Mouse (Mus musculus): ENCODE measurements around the gene Ntn5. TPM values are rescaled to one million over a fixed set of nuclear protein-coding genes. Genes with fewer than 3 reads are reported as not detected.
A peak's percentile ranks its signal among the peaks of the same experiment; 100 is the strongest.

Ntn5 gene
- total RNA-seq, 2 experiments from 2014 or later, result 0.91 to 1.5 TPM

- peak; percentile 96 to 97 for DNase-seq (ENCODE audit: low spot score in 2 of 2)
- intact Hi-C loops (cut with DNase I), result loop anchor here (10.0 kb wide), 1 partner anchor 243 kb away; the partner anchor contains the start of gene Bax
Observed at GRCm38 (mm10) chr7:45707375-45707967, 23.6 kb downstream of the Ntn5 start.

DNA sequence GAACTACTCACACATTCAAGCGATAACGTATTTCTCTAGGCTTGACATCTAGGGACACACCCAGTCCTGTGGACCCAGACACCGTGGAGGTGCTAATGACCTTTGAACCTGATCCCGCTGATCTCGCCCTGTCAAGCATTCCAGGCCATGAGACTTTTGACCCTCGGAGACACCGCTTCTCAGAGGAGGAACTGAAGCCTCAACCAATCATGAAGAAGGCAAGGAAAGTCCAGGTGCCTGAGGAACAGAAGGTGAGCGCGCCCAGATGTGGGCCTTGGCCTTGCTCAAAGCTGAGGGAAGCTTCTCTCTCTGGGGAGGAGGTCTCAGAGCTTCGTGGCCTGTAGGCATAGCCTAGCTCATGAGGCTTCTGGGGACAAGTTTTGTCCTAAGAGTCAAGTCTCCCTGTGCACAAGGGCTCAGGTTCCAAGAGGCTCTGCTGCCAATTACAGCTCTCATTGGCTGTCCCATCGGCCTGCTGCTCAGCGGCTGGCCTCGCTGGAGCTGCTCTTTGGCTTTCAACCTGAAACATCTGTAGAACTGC lies 24.5 kb downstream of the Ntn5 start:
- DNase-seq (ENCODE audit: low spot score in 2 of 2), result peak in 1 of 2 experiments; percentile 37
- intact Hi-C loops (cut with DNase I), result loop anchor here (10.0 kb wide), 1 partner anchor 243 kb away; the partner anchor contains the start of gene Bax

DNA sequence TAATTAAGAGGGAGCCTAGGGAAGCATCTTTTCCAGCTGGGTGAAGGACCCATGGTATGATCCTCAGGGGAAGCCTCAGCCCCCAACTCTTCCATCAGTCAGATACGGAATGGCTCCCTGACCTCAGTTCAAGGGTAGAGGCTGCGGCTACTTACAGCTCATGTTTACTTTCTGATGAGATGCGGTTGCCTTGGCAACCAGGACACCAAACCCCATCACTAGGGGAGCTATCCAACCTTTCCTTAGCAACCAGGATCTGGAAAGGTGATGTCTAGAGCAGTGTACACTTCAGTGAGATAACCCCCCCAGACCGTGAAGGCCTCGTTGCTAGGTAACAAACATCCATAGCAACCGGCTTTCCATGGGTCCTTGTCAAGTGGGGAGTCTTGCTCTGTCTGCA lies 25.2 kb downstream of the Ntn5 start:
- intact Hi-C loops (cut with DNase I), result loop anchor here (10.0 kb wide), 1 partner anchor 244 kb away; the partner anchor contains the start of gene Bax
- peak; percentile 34 to 73 for DNase-seq (ENCODE audit: low spot score in 2 of 2)

DNA sequence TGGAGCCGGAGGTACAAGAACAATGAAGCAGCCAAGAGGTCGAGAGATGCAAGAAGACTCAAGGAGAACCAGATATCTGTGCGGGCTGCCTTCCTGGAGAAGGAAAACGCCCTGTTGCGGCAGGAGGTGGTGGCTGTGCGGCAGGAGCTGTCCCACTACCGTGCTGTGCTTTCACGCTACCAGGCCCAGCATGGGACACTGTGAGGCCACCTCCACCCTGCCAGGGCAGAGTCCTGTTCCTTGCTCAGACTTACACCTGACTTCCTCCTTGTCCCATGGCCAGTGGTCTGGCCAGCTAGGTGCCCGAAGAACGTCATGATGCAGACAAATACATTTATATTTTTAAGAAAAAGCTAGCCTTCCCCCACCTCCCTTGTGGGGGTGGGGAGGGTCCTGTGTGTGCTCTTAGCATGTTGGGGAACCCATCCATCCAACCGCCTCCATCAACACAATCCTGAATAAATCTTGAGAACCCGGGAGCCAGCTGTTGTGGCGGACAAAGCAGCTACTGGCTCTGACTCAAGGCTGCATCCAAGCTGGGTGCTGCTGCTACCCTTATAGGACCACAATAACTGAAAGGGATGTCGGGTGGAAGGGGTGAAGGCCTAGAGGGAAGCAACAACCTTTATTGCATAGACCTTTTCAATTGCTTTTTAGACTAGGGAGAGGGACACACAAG lies 26.0 kb downstream of the Ntn5 start:
- no peak for DNase-seq (ENCODE audit: low spot score in 2 of 2)

GRCm38 (mm10) chr7:45710477-45711191 lies 26.8 kb downstream of the Ntn5 start:
- DNase-seq (ENCODE audit: low spot score in 2 of 2), result no peak

More for the DNA sequence above, 26.0 kb downstream of the Ntn5 start:
- intact Hi-C loops (cut with DNase I), result loop anchor here (10.0 kb wide), 1 partner anchor 245 kb away; the partner anchor contains the start of gene Bax

GRCm38 (mm10) chr7:45711316-45712021 lies 27.6 kb downstream of the Ntn5 start:
- intact Hi-C loops (cut with DNase I), result no loop called here
- DNase-seq (ENCODE audit: low spot score in 2 of 2), result no peak

More at GRCm38 (mm10) chr7:45710477-45711191, 26.8 kb downstream of the Ntn5 start:
- intact Hi-C loops (cut with DNase I), result no loop called here

DNA sequence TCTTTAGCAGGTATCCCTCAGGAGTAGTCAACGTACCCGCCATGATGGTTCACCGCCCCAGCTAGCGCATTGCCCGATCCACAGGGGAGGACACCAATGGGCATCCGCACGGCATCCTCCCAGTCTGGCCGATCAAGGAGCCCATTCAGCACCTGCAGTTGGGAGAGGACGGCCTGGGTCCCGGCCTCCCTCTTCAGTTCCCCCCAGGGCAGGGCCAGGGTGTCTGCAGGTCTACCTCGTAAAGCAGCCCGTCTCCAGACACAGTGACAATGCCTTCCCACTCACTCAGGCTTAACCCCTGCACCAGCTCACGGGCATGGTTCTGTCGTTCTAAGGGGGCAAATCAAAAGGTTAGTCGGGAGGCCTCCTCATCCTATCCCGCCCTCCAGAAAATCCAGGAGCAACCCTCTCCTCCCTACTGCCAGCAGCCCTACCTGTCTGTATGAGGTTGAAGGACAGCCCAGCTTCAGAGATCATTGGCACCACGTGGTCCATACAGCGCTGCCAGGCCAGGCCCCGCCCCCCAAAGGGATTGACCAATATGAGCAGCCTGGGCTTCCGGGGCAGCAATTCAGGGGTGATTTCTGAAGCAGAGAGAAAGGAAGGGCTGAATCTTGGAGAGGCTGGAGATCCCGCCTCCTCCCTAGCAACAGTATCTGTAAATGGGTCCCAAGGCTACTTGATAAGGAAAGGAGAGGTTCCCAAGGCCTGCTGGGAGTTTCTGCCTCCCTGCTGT lies 28.4 kb downstream of the Ntn5 start:
- DNase-seq (ENCODE audit: low spot score in 2 of 2), result no peak
- intact Hi-C loops (cut with DNase I), result no loop called here

DNA sequence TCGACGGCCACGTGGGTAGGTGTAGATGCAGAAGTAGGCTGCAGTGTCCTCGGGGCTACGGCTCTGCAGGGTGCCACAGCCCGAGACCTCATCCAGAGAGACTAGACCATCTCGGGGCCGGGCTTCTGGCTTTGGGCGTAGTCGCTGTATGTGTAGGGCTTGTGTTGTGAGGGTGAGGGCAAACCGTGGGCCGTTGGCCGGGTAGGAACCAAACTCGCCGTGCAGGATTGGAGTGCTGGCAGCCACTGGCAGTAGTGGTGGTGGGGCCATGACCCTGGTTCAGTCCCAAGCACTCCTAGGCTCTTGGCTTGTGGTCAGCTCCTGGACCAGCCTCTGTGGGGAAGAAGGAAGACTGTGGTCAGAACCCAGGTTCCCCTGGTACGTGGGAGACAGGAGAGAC lies 29.6 kb downstream of the Ntn5 start:
- intact Hi-C loops (cut with DNase I), result no loop called here
- no peak for DNase-seq (ENCODE audit: low spot score in 2 of 2)

GRCm38 (mm10) chr7:45713881-45714520 lies 30.2 kb downstream of the Ntn5 start:
- no peak for DNase-seq (ENCODE audit: low spot score in 2 of 2)
- intact Hi-C loops (cut with DNase I), result no loop called here

DNA sequence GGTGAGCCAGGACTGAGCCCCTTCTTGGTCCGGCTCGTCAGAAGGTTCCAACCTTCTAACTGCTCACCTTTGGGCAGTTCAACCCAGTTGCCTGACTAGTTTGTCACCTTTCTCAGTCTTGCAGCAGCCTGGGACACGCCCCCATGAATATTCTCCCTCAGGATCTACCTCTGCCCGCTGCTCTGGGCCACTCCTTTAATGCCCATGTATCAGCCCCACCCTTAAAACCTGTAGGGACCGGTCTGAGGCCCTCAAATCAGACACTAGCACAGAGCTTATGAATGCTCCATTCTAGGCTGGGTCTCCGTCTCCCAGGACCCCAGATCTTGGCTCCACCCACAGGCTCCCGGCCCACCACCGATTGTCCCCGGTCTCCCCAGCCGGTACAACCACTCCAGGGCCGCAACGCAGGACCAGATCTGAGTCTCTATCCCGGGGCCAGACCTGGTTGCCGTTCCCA lies 30.8 kb downstream of the Ntn5 start:
- intact Hi-C loops (cut with DNase I), result no loop called here
- no peak for DNase-seq (ENCODE audit: low spot score in 2 of 2)

DNA sequence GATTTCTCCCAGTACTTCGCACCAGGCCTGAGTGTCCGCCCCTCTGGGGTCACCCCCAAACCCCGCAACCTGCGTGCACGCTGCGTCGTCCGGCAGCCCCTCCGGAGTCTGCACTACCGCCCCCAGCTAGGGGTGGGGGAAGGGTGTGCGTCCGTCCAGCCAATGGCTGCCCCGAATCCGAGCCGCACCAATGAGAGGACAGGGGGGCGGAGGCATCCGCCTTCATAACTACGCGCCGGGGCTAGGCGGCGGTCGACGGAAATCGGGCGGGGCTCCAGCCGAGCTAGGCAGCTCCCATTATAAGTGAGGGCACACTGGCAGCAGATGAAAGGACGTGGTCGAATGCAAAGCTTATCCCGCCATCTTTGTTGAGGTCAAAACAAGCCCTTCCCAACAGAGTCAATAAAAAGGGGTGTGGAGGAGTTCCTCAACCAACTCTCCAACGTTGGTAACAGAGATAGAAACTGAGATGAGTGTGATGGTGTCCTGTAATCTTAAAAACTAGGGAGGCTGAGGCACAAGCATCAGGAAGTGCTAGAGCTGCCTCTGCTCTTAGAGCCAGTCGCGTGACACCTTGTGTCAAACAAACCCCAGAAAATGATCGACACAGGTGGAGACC lies 31.4 kb downstream of the Ntn5 start, which contains the start of gene Rpl18:
Rpl18 (plus strand) TSS at position 368 of the 619 bp plus-strand sequence.
- intact Hi-C loops (cut with DNase I), result no loop called here
- DNase-seq (ENCODE audit: low spot score in 2 of 2), result peak; percentile 99

DNA sequence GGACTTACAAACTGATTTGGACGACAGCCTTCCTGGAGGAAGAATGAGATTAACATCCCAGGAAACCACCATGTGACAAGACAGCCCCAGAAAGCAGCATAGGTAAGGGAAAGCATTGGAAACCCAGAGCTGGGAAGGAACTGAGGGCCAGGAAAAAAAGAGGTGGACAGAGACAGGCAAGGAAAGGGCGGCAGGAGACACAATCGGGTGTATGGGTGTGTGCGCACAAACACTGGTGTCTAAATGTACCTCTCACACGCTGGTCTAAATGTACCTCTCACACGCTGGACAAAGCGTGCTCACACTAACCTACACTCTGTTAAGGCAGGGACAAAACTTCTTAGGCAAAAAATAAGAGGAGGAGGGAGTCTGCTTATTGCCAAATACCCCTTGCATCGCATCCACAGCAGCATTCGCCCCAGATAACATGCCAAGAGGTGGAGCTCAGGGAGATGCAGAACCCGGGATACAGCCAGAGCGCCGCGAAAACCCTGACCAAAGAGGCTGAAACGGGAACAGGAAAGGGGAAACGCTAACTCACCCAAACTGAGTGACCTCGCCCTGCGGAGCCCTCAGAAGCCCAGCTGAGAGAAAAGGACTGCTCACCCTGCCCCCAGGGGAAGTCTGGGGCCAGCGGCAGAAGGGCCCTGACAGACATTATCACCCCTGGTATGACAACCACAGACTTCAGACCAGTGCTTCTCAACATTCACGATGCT lies 32.1 kb downstream of the Ntn5 start:
- intact Hi-C loops (cut with DNase I), result no loop called here

DNA sequence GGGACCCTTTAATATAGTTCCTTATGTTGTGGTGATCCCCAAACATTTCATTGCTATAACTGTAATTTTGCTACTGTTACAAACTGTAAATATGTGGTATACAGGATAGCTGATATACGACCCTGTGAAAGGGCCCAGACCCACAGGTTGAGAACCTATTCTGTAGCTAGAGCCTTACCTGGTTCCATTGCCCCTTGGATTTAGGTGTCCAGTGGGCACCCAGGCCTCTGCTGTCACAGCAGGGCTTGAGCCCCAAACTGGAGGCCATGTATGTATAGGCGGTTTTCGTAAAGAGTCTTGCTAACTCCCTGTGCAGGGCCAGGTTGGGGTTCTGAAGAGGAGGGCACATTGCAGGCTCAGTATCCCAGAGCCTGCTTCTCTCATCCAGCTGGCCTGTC lies 32.6 kb downstream of the Ntn5 start:
- DNase-seq (ENCODE audit: low spot score in 2 of 2), result no peak
- intact Hi-C loops (cut with DNase I), result no loop called here

More for the DNA sequence above, 32.1 kb downstream of the Ntn5 start:
- peak in 1 of 2 experiments; percentile 29 for DNase-seq (ENCODE audit: low spot score in 2 of 2)

DNA sequence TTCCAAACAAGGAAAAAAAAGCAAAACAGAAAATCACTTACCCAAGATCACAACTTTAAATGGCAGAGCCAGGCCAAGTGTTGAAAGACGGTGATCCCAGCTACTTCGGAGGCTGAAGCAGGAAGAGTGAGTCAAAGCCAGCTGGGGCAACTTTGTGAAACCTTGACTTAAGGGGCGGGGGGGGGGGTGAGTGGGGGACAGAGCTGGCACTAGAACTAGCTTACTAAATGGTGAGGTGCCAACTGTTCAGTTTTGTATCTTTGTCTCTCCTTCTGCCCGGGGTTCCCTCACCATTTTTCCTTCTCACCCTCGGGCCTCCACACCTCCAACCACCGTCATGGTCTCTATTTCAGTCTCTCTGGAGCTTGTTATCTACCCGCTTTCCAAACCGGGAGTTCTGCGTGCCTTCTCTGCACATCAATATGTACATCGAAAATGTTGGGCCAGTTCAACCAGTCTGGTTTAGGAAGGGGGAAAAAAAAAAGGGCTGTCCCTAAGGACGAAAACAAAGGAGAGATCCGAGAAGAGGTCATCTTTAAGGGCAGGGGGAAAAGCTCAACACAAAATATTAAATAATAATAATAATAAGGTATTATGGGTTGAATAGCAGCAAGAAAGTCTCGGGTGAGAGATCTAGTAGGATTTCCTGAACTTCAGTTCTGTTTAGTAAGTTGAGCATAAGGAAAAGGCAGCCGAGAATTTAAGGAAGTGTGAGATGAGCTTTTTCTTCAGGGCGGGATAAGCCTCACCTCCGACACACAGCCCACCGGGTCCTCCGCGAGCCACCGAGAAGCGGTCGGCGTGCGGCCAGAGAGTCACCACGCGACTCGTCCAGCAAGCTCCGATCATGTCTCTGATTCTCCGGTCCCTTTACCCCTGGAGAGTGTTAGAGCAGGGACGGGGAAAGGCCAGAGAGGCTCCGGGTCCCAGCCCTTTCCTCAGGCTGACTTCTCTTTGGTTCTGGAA lies 33.4 kb downstream of the Ntn5 start:
- intact Hi-C loops (cut with DNase I), result no loop called here
- no peak for DNase-seq (ENCODE audit: low spot score in 2 of 2)

DNA sequence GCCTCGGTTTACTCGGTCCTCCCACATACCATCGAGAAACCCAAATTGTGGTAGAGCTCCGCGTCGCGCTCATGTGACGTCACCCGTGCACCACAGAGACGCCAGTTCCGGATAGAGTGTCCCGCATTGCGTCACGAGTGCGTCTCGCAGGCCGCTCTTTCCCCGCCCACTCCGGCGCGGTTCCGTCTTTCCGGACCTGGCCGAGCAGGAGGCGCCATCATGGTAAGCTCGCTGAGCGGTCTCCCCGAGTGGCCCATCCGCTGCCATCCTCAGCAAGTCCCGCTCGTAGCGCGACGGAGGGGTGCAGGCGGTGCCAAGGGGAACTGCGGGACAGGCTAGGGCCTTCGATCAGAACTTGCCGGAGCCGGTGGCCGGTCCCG lies 34.1 kb downstream of the Ntn5 start, which contains the start of gene Sphk2:
Sphk2 (minus strand) TSS at position 85 of the 380 bp plus-strand sequence.
- intact Hi-C loops (cut with DNase I), result no loop called here
- DNase-seq (ENCODE audit: low spot score in 2 of 2), result peak; percentile 99

DNA sequence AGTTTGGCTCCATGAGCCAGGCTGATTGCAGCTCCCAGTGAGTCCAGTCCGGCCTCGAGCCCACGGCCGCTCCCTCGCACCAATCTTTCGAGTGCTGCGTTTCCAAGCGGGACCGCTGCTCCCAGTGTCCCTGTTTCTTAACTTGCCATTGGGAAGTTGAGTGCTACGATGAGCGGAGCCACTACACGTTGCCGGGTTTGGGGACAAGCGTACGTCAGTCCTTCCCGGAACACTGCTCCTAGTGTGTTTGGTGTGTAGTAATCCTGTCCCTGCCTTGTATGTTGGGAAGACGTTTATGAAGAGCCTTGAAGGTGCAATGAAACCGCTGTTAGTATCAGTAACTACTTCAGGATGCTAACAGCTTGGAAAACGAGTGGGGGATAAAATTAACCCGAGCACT lies 34.5 kb downstream of the Ntn5 start:
- intact Hi-C loops (cut with DNase I), result no loop called here
- no peak for DNase-seq (ENCODE audit: low spot score in 2 of 2)
